Comparison of ENCODE assay signal across 8 mouse cellular contexts in the genomic region with DNA sequence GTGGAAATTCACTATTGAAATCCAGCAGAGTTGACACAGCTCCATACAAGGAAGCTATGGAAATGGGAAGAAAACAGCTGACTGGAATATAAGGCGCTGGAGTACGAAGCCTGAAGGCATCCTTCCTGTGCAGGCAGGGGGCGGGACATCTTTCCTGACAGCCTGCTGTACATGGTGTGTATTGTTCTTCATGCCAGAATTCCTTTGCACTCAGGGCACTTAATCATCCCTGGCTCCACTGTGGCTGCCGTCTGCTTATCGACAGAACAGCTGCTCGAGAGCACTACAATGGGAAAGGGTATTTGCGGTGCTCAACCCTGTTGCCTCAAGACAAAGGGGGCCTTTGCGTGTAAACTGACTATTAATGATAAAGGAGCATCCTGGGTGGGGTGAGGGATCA. TPM values are rescaled to one million over a fixed set of nuclear protein-coding genes. Genes with fewer than 3 reads are reported as not detected.
DNase-seq lines count a peak whose midpoint lies in the region; ATAC-seq and TF ChIP-seq lines count a peak whose summit lies in the region.

No protein-coding gene starts in this region.

- no peak for TF ChIP-seq EP300 in heart, postnatal 0 days (IDR thresholded peaks at IDR 0.05; ENCODE audit: low read depth)

- no peaks in the 10 kb centered on the region for H3K27me3 ChIP-seq in heart, postnatal 0 days (ENCODE audit: control insufficient read depth, insufficient read depth, low read length)
- no peaks in the 10 kb centered on the region for H3K27me3 ChIP-seq in midbrain, embryonic 16.5 days (ENCODE audit: control insufficient read depth, insufficient read depth, low read depth, low read length)
- H3K27me3 ChIP-seq in cerebellum, adult 2 months (ENCODE audit: control insufficient read depth, insufficient read depth, low read length): no peaks in the 10 kb centered on the region

- no peak overlapping the region for H3K4me3 ChIP-seq in heart, postnatal 0 days (ENCODE audit: low read depth, low read length)
- H3K4me3 ChIP-seq in midbrain, embryonic 16.5 days (ENCODE audit: low read depth, low read length): no peak overlapping the region
- no peak overlapping the region for H3K4me3 ChIP-seq in cerebellum, adult 2 months (replicated peaks; ENCODE audit: insufficient read depth, low read depth, low read length)

- no peaks in the 10 kb centered on the region for H3K36me3 ChIP-seq in heart, postnatal 0 days (replicated peaks; ENCODE audit: control insufficient read depth, insufficient read depth, low read length)
- H3K36me3 ChIP-seq in midbrain, embryonic 16.5 days (ENCODE audit: control insufficient read depth, insufficient read depth, low read length): no peaks in the 10 kb centered on the region

- H3K9ac ChIP-seq in heart, postnatal 0 days (replicated peaks; ENCODE audit: low read depth, low read length): no peak overlapping the region
- H3K9ac ChIP-seq in midbrain, embryonic 16.5 days (ENCODE audit: low read depth, low read length): no peak overlapping the region

- H3K4me1 ChIP-seq in heart, postnatal 0 days (ENCODE audit: control insufficient read depth, insufficient read depth): 0 out of 2 replicates have a peak, but pooled peaks cover 3% of the 10 kb centered on the region
- 0 out of 2 replicates have a peak, but pooled peaks cover 2% of the 10 kb centered on the region for H3K4me1 ChIP-seq in midbrain, embryonic 16.5 days (ENCODE audit: control insufficient read depth, insufficient read depth, low read length)
- H3K4me1 ChIP-seq in cerebellum, adult 2 months (ENCODE audit: control insufficient read depth, insufficient read depth, low read length): no peaks in the 10 kb centered on the region

- H3K4me2 ChIP-seq in heart, postnatal 0 days (ENCODE audit: low read depth, low read length): no peak overlapping the region
- H3K4me2 ChIP-seq in midbrain, embryonic 16.5 days (ENCODE audit: low read length): no peak overlapping the region

- peak; percentile 13 to 23 for DNase-seq in cerebellum, postnatal 10 days
- peak; percentile 42 for DNase-seq in adrenal gland, adult 2 months
- DNase-seq in heart, postnatal 0 days (ENCODE audit: low spot score): peak; percentile 58
- DNase-seq in kidney, postnatal 36 days: peak; percentile 62 to 66
- no peak for DNase-seq in cerebellum, adult 2 months

- TF ChIP-seq POLR2A in cerebellum, adult 2 months (IDR thresholded peaks at IDR 0.05; ENCODE audit: borderline replicate concordance, insufficient read depth, low read length): no peak

- no peak overlapping the region for H3K27ac ChIP-seq in heart, postnatal 0 days (ENCODE audit: low read depth)
- no peak overlapping the region for H3K27ac ChIP-seq in midbrain, embryonic 16.5 days (ENCODE audit: low read length)
- H3K27ac ChIP-seq in cerebellum, adult 2 months (ENCODE audit: insufficient read depth, low read length): no peak overlapping the region

- WGBS in heart, postnatal 0 days: 6% methylated on average over 8 of the region's 8 CpGs
- WGBS in midbrain, embryonic 16.5 days: 23% methylated on average over 8 of the region's 8 CpGs
- WGBS in cerebellum, adult 2 months: 24% methylated on average over 8 of the region's 8 CpGs

- TF ChIP-seq CTCF in heart, postnatal 0 days (IDR thresholded peaks at IDR 0.05; ENCODE audit: low read depth): 0 out of 2 replicates have a peak, but pooled peaks have one; percentile 11
- no peak for TF ChIP-seq CTCF in cerebellum, adult 2 months (IDR thresholded peaks at IDR 0.05; ENCODE audit: borderline replicate concordance, insufficient read depth, low read depth, low read length)

- no peaks in the 10 kb centered on the region; the same call in 1 of the 2 replicates for H3K9me3 ChIP-seq in heart, postnatal 0 days (replicated peaks; ENCODE audit: control insufficient read depth, low read length)
- H3K9me3 ChIP-seq in midbrain, embryonic 16.5 days (replicated peaks; ENCODE audit: control insufficient read depth, low read length, poor library complexity, severe bottlenecking): no peaks in the 10 kb centered on the region

- ATAC-seq in cerebellum, adult (ENCODE audit: insufficient number of reproducible peaks, low FRiP score, low TSS enrichment): no peak
- peak; percentile 55 for ATAC-seq in heart, postnatal 0 days (ENCODE audit: insufficient read depth, low read depth)
- ATAC-seq in midbrain, embryonic 16.5 days: peak; percentile 71; the same call in 1 of the 2 replicates
- ATAC-seq in megakaryocyte, adult 5-6 weeks (ENCODE audit: poor library complexity, severe bottlenecking): no peak

RNA-seq across cellular contexts. Expression of a gene that starts 33.0 kb away (rescaled TPM):
- total RNA-seq in adrenal gland, adult 2 months (2021): 10 to 100 TPM; 63.3 to 87.7 TPM
- 29.3 and 34.2 TPM in 2 replicates for polyA plus RNA-seq in adrenal gland, adult 2 months (2012; rRNA removed)
- 4.2 and 6.7 TPM in 2 replicates for total RNA-seq in heart, postnatal 0 days (2014; rRNA removed; ENCODE audit: low replicate concordance)
- 1.7 and 1.8 TPM in 2 replicates for polyA plus RNA-seq in heart, postnatal 0 days (2015; fragmentation: Nextera tagmentation; extraction: Ambion mirVana)
- polyA plus RNA-seq in midbrain, embryonic 16.5 days (2015; fragmentation: Nextera tagmentation; extraction: Ambion mirVana): 22.0 and 25.5 TPM in 2 replicates
- 60.6 and 61.9 TPM in 2 replicates for polyA plus RNA-seq in cerebellum, adult 2 months (2012; rRNA removed)
- 1.3 TPM in 1 of 2 replicates, not detected in the other for total RNA-seq in megakaryocyte, adult 5-6 weeks (2015)
- total RNA-seq in megakaryocyte, adult 5-6 weeks (2017): 0.51 and 0.73 TPM in 2 replicates

Comparison
In these comparisons a context has a peak if more than half of its experiments do, and no peak if none do; other contexts are left out.
1. DNase-seq: peak in cerebellum, postnatal 10 days (2 of 2), adrenal gland, adult 2 months (single experiment), heart, postnatal 0 days (single experiment) and kidney, postnatal 36 days (2 of 2); none in cerebellum, adult 2 months (0 of 2).
2. ATAC-seq: peak in heart, postnatal 0 days (single experiment) and midbrain, embryonic 16.5 days (single experiment); none in cerebellum, adult (single experiment) and megakaryocyte, adult 5-6 weeks (single experiment).